Mouse (Mus musculus) right cerebral cortex, postnatal 14 days (tissue): ENCODE measurements at regions not wholly inside any gene's neighbourhood (a gene's known extent, or its start where the extent isn't known, plus 50 kb on each side); places are given as distances from the start of the nearest gene placed in this dataset.

Experiments used
- DNase-seq: peaks from one replicate; pipeline ENCODE4 v3.0.0; 2022

GRCm38 (mm10) chr2:109791921-109792320, 98.7 kb upstream of the Lin7c start:
- DNase-seq, result peak; percentile 5

- no peak for DNase-seq
Measured at GRCm38 (mm10) chr2:109816993-109817392, 73.7 kb upstream of the Lin7c start.

GRCm38 (mm10) chr2:109820357-109820756, 70.3 kb upstream of the Lin7c start:
- DNase-seq, result no peak

- no peak for DNase-seq
Measured at GRCm38 (mm10) chr2:109820869-109821268, 69.8 kb upstream of the Lin7c start.

- no peak for DNase-seq
Measured at GRCm38 (mm10) chr2:109822993-109823830, 67.4 kb upstream of the Lin7c start.

- DNase-seq, result no peak
Measured at GRCm38 (mm10) chr2:109840258-109840657, 50.4 kb upstream of the Lin7c start.
